Mouse (Mus musculus): ENCODE results near the gene Olfr221. TPM values are rescaled to one million over a fixed set of nuclear protein-coding genes. Genes with fewer than 3 reads are reported as not detected.
A peak's percentile ranks its signal among the peaks of the same experiment; 100 is the strongest.

Olfr221 gene
- polyA plus RNA-seq, 1 experiment, result not detected

- H3K27ac ChIP-seq (ENCODE audit: insufficient read depth, low read length), result no peak overlapping the region
- 4% methylated on average over 20 of the region's 80 CpGs for WGBS
- peak overlapping the region; percentile 80; the same call in 1 of the 2 replicates for H3K4me3 ChIP-seq (ENCODE audit: extremely low read depth, insufficient read depth, insufficient read length)
- TF ChIP-seq POLR2A (IDR thresholded peaks at IDR 0.05; ENCODE audit: low read depth, low read length) (no peak), CTCF (IDR thresholded peaks at IDR 0.05; ENCODE audit: extremely low read depth, insufficient read depth, insufficient read length, insufficient replicate concordance) (no peak)
- peaks cover 11% of the 10 kb centered on the region; the same call in 1 of the 2 replicates for H3K4me1 ChIP-seq (ENCODE audit: control insufficient read depth, insufficient read depth, insufficient read length)
- no peaks in the 10 kb centered on the region for H3K27me3 ChIP-seq (ENCODE audit: control insufficient read depth, insufficient read depth, low read length)
- no peaks in the 10 kb centered on the region for H3K36me3 ChIP-seq (ENCODE audit: control insufficient read depth, insufficient read depth, low read length)
- no peak for DNase-seq (ENCODE audit: low read depth in 1 of 2, low spot score in 2 of 2)
Observed at GRCm38 (mm10) chr14:52014271-52014760, 27.9 kb downstream of the Olfr221 start.

GRCm38 (mm10) chr14:52013771-52014219, 28.5 kb downstream of the Olfr221 start:
- Histone ChIP-seq H3K27me3 (ENCODE audit: control insufficient read depth, insufficient read depth, low read length) (no peaks in the 10 kb centered on the region), H3K4me3 (ENCODE audit: extremely low read depth, insufficient read depth, insufficient read length) (peak overlapping the region; percentile 50; the same call in 1 of the 2 replicates), H3K36me3 (ENCODE audit: control insufficient read depth, insufficient read depth, low read length) (no peaks in the 10 kb centered on the region), H3K4me1 (ENCODE audit: control insufficient read depth, insufficient read depth, insufficient read length) (peaks cover 11% of the 10 kb centered on the region), H3K27ac (ENCODE audit: insufficient read depth, low read length) (0 out of 2 replicates have a peak overlapping the region, but pooled peaks have one; percentile 4)
- TF ChIP-seq POLR2A (IDR thresholded peaks at IDR 0.05; ENCODE audit: low read depth, low read length) (no peak), CTCF (IDR thresholded peaks at IDR 0.05; ENCODE audit: extremely low read depth, insufficient read depth, insufficient read length, insufficient replicate concordance) (no peak)
- no peak for DNase-seq (ENCODE audit: low read depth in 1 of 2, low spot score in 2 of 2)
- WGBS, result 7% methylated on average over 20 of the region's 24 CpGs

- H3K27me3 ChIP-seq (ENCODE audit: control insufficient read depth, insufficient read depth, low read length), result no peaks in the 10 kb centered on the region
- DNase-seq (ENCODE audit: low read depth in 1 of 2, low spot score in 2 of 2), result no peak
- WGBS, result 88% methylated on average over 8 of the region's 8 CpGs
- H3K4me1 ChIP-seq (ENCODE audit: control insufficient read depth, insufficient read depth, insufficient read length), result peaks cover 11% of the 10 kb centered on the region
- H3K4me3 ChIP-seq (ENCODE audit: extremely low read depth, insufficient read depth, insufficient read length), result no peak overlapping the region
- no peak overlapping the region for H3K27ac ChIP-seq (ENCODE audit: insufficient read depth, low read length)
- TF ChIP-seq POLR2A (IDR thresholded peaks at IDR 0.05; ENCODE audit: low read depth, low read length) (no peak), CTCF (IDR thresholded peaks at IDR 0.05; ENCODE audit: extremely low read depth, insufficient read depth, insufficient read length, insufficient replicate concordance) (no peak)
- H3K36me3 ChIP-seq (ENCODE audit: control insufficient read depth, insufficient read depth, low read length), result no peaks in the 10 kb centered on the region
Observed at GRCm38 (mm10) chr14:52013021-52013610, 29.1 kb downstream of the Olfr221 start.

GRCm38 (mm10) chr14:52012553-52012952, 29.7 kb downstream of the Olfr221 start:
- Histone ChIP-seq H3K27me3 (ENCODE audit: control insufficient read depth, insufficient read depth, low read length) (no peaks in the 10 kb centered on the region), H3K36me3 (ENCODE audit: control insufficient read depth, insufficient read depth, low read length) (no peaks in the 10 kb centered on the region), H3K27ac (ENCODE audit: insufficient read depth, low read length) (no peak overlapping the region), H3K4me1 (ENCODE audit: control insufficient read depth, insufficient read depth, insufficient read length) (peaks cover 11% of the 10 kb centered on the region), H3K4me3 (ENCODE audit: extremely low read depth, insufficient read depth, insufficient read length) (no peak overlapping the region)
- 90% methylated on average over 5 of the region's 5 CpGs for WGBS
- DNase-seq (ENCODE audit: low read depth in 1 of 2, low spot score in 2 of 2), result no peak
- TF ChIP-seq CTCF (IDR thresholded peaks at IDR 0.05; ENCODE audit: extremely low read depth, insufficient read depth, insufficient read length, insufficient replicate concordance) (no peak), POLR2A (IDR thresholded peaks at IDR 0.05; ENCODE audit: low read depth, low read length) (no peak)

GRCm38 (mm10) chr14:52012085-52012484, 30.2 kb downstream of the Olfr221 start:
- H3K4me3 ChIP-seq (ENCODE audit: extremely low read depth, insufficient read depth, insufficient read length), result no peak overlapping the region
- peaks cover 11% of the 10 kb centered on the region for H3K4me1 ChIP-seq (ENCODE audit: control insufficient read depth, insufficient read depth, insufficient read length)
- H3K27me3 ChIP-seq (ENCODE audit: control insufficient read depth, insufficient read depth, low read length), result no peaks in the 10 kb centered on the region
- no peak overlapping the region for H3K27ac ChIP-seq (ENCODE audit: insufficient read depth, low read length)
- no peaks in the 10 kb centered on the region for H3K36me3 ChIP-seq (ENCODE audit: control insufficient read depth, insufficient read depth, low read length)
- TF ChIP-seq POLR2A (IDR thresholded peaks at IDR 0.05; ENCODE audit: low read depth, low read length) (no peak), CTCF (IDR thresholded peaks at IDR 0.05; ENCODE audit: extremely low read depth, insufficient read depth, insufficient read length, insufficient replicate concordance) (no peak)
- WGBS, result 80% methylated on average over 4 of the region's 4 CpGs
- DNase-seq (ENCODE audit: low read depth in 1 of 2, low spot score in 2 of 2), result no peak

- H3K4me3 ChIP-seq (ENCODE audit: extremely low read depth, insufficient read depth, insufficient read length), result no peak overlapping the region
- no peaks in the 10 kb centered on the region for H3K36me3 ChIP-seq (ENCODE audit: control insufficient read depth, insufficient read depth, low read length)
- H3K4me1 ChIP-seq (ENCODE audit: control insufficient read depth, insufficient read depth, insufficient read length), result peaks cover 11% of the 10 kb centered on the region
- 78% methylated on average over 1 of the region's 1 CpGs for WGBS
- no peaks in the 10 kb centered on the region for H3K27me3 ChIP-seq (ENCODE audit: control insufficient read depth, insufficient read depth, low read length)
- no peak overlapping the region for H3K27ac ChIP-seq (ENCODE audit: insufficient read depth, low read length)
- TF ChIP-seq CTCF (IDR thresholded peaks at IDR 0.05; ENCODE audit: extremely low read depth, insufficient read depth, insufficient read length, insufficient replicate concordance) (no peak), POLR2A (IDR thresholded peaks at IDR 0.05; ENCODE audit: low read depth, low read length) (no peak)
- DNase-seq (ENCODE audit: low read depth in 1 of 2, low spot score in 2 of 2), result no peak
Observed at GRCm38 (mm10) chr14:52011683-52012082, 30.6 kb downstream of the Olfr221 start.

All from spleen, adult 2 months (tissue).